19 mouse cellular contexts compared by ENCODE assay signal in the genomic region with DNA sequence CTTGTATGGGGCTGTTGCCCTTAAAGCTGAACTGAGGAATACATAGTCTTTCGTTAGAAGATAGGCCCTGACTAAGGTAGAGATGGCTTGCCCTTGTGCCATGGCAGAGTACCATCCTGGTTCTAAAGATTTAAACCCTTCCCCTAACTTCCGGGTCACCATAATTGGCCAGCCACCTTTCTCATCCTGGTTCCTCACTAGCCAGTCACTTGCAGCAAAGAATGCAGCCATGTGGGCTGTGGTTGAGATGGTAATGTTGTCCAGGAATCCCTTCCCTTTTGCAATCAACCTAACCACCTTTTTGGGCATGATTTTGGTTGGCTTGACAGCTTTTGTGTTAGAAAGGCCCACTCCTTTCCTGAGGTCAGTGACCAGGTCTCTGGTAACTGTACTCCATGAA. TPM values are rescaled to one million over a fixed set of nuclear protein-coding genes. Genes with fewer than 3 reads are reported as not detected.
DNase-seq lines count a peak whose midpoint lies in the region; ATAC-seq and TF ChIP-seq lines count a peak whose summit lies in the region.
"Had no signal": no experiment of that assay in that cellular context is flagged by ENCODE, and none has a peak within 500 bp of the region (broad histone marks: within the 10 kb centered on the region; RNA-seq: fewer than 3 reads in every experiment).

No protein-coding gene starts in this region.

- H3K36me3 ChIP-seq in heart, embryonic 10.5 days, result no peaks in the 10 kb centered on the region
- no peaks in the 10 kb centered on the region; the same call in 1 of the 2 replicates for H3K36me3 ChIP-seq in heart, adult 2 months (ENCODE audit: control insufficient read depth, insufficient read depth, low read length)
- H3K36me3 ChIP-seq in lung, postnatal 0 days (ENCODE audit: insufficient read depth, low read length), result no peaks in the 10 kb centered on the region
- H3K36me3 ChIP-seq in kidney, embryonic 15.5 days, result peaks cover 2% of the 10 kb centered on the region; the same call in 1 of the 2 replicates
- H3K36me3 ChIP-seq: embryonic facial prominence, embryonic 12.5 days; forebrain, embryonic 15.5 days had no signal

- no peak for TF ChIP-seq POLR2A in heart, adult 2 months (IDR thresholded peaks at IDR 0.05; ENCODE audit: insufficient read depth, low read depth, low read length)
- no peak for TF ChIP-seq POLR2A in lung, adult 2 months (IDR thresholded peaks at IDR 0.05; ENCODE audit: borderline replicate concordance, extremely low read depth, low read depth, low read length)

- WGBS in heart, embryonic 10.5 days, result 85% methylated on average over 2 of the region's 2 CpGs
- WGBS in heart, adult 2 months, result 86% methylated on average over 2 of the region's 2 CpGs
- WGBS in lung, postnatal 0 days, result 96% methylated on average over 2 of the region's 2 CpGs
- 89% methylated on average over 2 of the region's 2 CpGs for WGBS in lung, adult 2 months
- 91% methylated on average over 2 of the region's 2 CpGs for WGBS in kidney, embryonic 15.5 days

- H3K27ac ChIP-seq in heart, embryonic 10.5 days, result no peak overlapping the region
- no peak overlapping the region; the same call in 1 of the 2 replicates for H3K27ac ChIP-seq in heart, adult 2 months
- H3K27ac ChIP-seq in lung, postnatal 0 days (ENCODE audit: low read length), result no peak overlapping the region
- H3K27ac ChIP-seq in kidney, embryonic 15.5 days, result no peak overlapping the region
- H3K27ac ChIP-seq: embryonic facial prominence, embryonic 10.5 days; embryonic facial prominence, embryonic 12.5 days; forebrain, embryonic 13.5 days; forebrain, embryonic 15.5 days had no signal

- H3K4me2 ChIP-seq in lung, postnatal 0 days (replicated peaks; ENCODE audit: low read depth, low read length), result 0 out of 2 replicates have a peak overlapping the region, but pooled peaks have one; percentile 17
- H3K4me2 ChIP-seq in kidney, embryonic 15.5 days, result no peak overlapping the region
- H3K4me2 ChIP-seq: embryonic facial prominence, embryonic 12.5 days; forebrain, embryonic 13.5 days; forebrain, embryonic 15.5 days had no signal

- no peak overlapping the region for H3K4me3 ChIP-seq in heart, embryonic 10.5 days
- H3K4me3 ChIP-seq in heart, adult 2 months, result no peak overlapping the region
- H3K4me3 ChIP-seq in lung, postnatal 0 days (ENCODE audit: low read depth, low read length), result no peak overlapping the region
- H3K4me3 ChIP-seq in lung, adult 2 months (replicated peaks; ENCODE audit: extremely low read depth, low read depth, low read length), result no peak overlapping the region
- no peak overlapping the region for H3K4me3 ChIP-seq in kidney, embryonic 15.5 days (replicated peaks)
- H3K4me3 ChIP-seq: embryonic facial prominence, embryonic 10.5 days; embryonic facial prominence, embryonic 12.5 days; forebrain, embryonic 13.5 days; forebrain, embryonic 15.5 days had no signal

- no peak for TF ChIP-seq EP300 in heart, adult 2 months (IDR thresholded peaks at IDR 0.05; ENCODE audit: insufficient read depth, low read depth, low read length)
- no peak for TF ChIP-seq EP300 in lung, postnatal 0 days (IDR thresholded peaks at IDR 0.05)

- H3K9ac ChIP-seq in heart, adult 2 months (ENCODE audit: low read depth, low read length), result no peak overlapping the region
- H3K9ac ChIP-seq in lung, postnatal 0 days (replicated peaks; ENCODE audit: low read depth), result no peak overlapping the region
- no peak overlapping the region for H3K9ac ChIP-seq in kidney, embryonic 15.5 days
- H3K9ac ChIP-seq: embryonic facial prominence, embryonic 12.5 days; forebrain, embryonic 13.5 days; forebrain, embryonic 15.5 days had no signal

- H3K79me2 ChIP-seq in heart, adult 2 months (replicated peaks; ENCODE audit: control insufficient read depth, insufficient read depth, low read length), result no peaks in the 10 kb centered on the region

- no peak for TF ChIP-seq CTCF in heart, adult 2 months (IDR thresholded peaks at IDR 0.05)
- no peak for TF ChIP-seq CTCF in lung, postnatal 0 days (IDR thresholded peaks at IDR 0.05)
- TF ChIP-seq CTCF in lung, adult 2 months (IDR thresholded peaks at IDR 0.05; ENCODE audit: insufficient read depth, low read length), result no peak

- no peaks in the 10 kb centered on the region for H3K27me3 ChIP-seq in heart, embryonic 10.5 days (ENCODE audit: insufficient read depth, poor library complexity, severe bottlenecking)
- H3K27me3 ChIP-seq in heart, adult 2 months (ENCODE audit: control insufficient read depth, insufficient read depth, low read length), result no peaks in the 10 kb centered on the region
- no peaks in the 10 kb centered on the region for H3K27me3 ChIP-seq in lung, postnatal 0 days (replicated peaks; ENCODE audit: insufficient read depth, low read length)
- no peaks in the 10 kb centered on the region for H3K27me3 ChIP-seq in kidney, embryonic 15.5 days
- H3K27me3 ChIP-seq: embryonic facial prominence, embryonic 12.5 days; forebrain, embryonic 13.5 days; forebrain, embryonic 15.5 days; Patski had no signal

- DNase-seq in heart, embryonic 10.5 days (ENCODE audit: low spot score), result peak; percentile 61
- no peak for DNase-seq in heart, adult 2 months
- DNase-seq in lung, postnatal 0 days (ENCODE audit: low spot score), result no peak
- DNase-seq in lung, adult 2 months, result no peak
- peak; percentile 25 for DNase-seq in Muller cell, postnatal 12 days (ENCODE audit: inconsistent ontology term)
- DNase-seq: adrenal gland, adult 8-10 months; adrenal gland, postnatal 36 days; cerebellum, adult 11-12 months; cerebellum, adult 2 months; cerebellum, adult 9-10 months; cerebellum, postnatal 25 days had no signal

- no peaks in the 10 kb centered on the region for H3K9me3 ChIP-seq in heart, embryonic 10.5 days
- H3K9me3 ChIP-seq in lung, postnatal 0 days (ENCODE audit: low read length), result no peaks in the 10 kb centered on the region
- no peaks in the 10 kb centered on the region for H3K9me3 ChIP-seq in kidney, embryonic 15.5 days (replicated peaks)
- H3K9me3 ChIP-seq: embryonic facial prominence, embryonic 10.5 days; embryonic facial prominence, embryonic 12.5 days; forebrain, embryonic 13.5 days; forebrain, embryonic 15.5 days had no signal

- intact Hi-C loops in heart, adult 2 months (cut with DNase I), result no loop called here

- peaks cover 14% of the 10 kb centered on the region; the same call in 1 of the 2 replicates for H3K4me1 ChIP-seq in heart, embryonic 10.5 days
- no peaks in the 10 kb centered on the region for H3K4me1 ChIP-seq in heart, adult 2 months (ENCODE audit: control insufficient read depth, insufficient read depth, low read length)
- no peaks in the 10 kb centered on the region for H3K4me1 ChIP-seq in lung, postnatal 0 days (ENCODE audit: insufficient read depth, low read depth, low read length)
- H3K4me1 ChIP-seq in lung, adult 2 months (ENCODE audit: control insufficient read depth, insufficient read depth, low read length), result no peaks in the 10 kb centered on the region
- H3K4me1 ChIP-seq in kidney, embryonic 15.5 days, result no peaks in the 10 kb centered on the region
- H3K4me1 ChIP-seq: embryonic facial prominence, embryonic 10.5 days; embryonic facial prominence, embryonic 12.5 days; forebrain, embryonic 13.5 days; forebrain, embryonic 15.5 days had no signal

- no peak for ATAC-seq in lung, postnatal 0 days
- ATAC-seq in kidney, embryonic 15.5 days (replicated peaks; ENCODE audit: low FRiP score), result no peak
- ATAC-seq: activated CD4-positive, CD25-positive, alpha-beta regulatory T cell, adult 4 months; forebrain, embryonic 13.5 days; forebrain, embryonic 15.5 days; Patski had no signal

RNA-seq across cellular contexts. Expression of a gene that starts 33.8 kb away (rescaled TPM):
- 0.39 and 0.51 TPM in 2 replicates for polyA plus RNA-seq in heart, embryonic 10.5 days (2016; fragmentation: Nextera tagmentation; extraction: Ambion mirVana)
- not detected for total RNA-seq in heart, adult 2 months (2021)
- polyA plus RNA-seq in heart, adult 2 months (2012; rRNA removed), result 0.20 and 0.76 TPM in 2 replicates
- polyA plus RNA-seq in lung, postnatal 0 days (2015; fragmentation: Nextera tagmentation; extraction: Ambion mirVana), result 8.7 and 10.5 TPM in 2 replicates
- 1.8 and 12.4 TPM in 2 replicates for polyA plus RNA-seq in lung, adult 2 months (2012; rRNA removed)
- polyA plus RNA-seq in kidney, embryonic 15.5 days (2015; fragmentation: Nextera tagmentation; extraction: Ambion mirVana), result 26.8 and 28.8 TPM in 2 replicates
- total RNA-seq: MEL had no signal

Comparison
In these comparisons a context has a peak if more than half of its experiments do, and no peak if none do; other contexts are left out.
1. DNase-seq: peak in heart, embryonic 10.5 days (single experiment) and Muller cell, postnatal 12 days (single experiment); none in heart, adult 2 months (0 of 2), lung, postnatal 0 days (single experiment) and lung, adult 2 months (single experiment).